Mouse (Mus musculus) frontal cortex, postnatal 14 days (tissue): ENCODE data around the gene Myrip.
"Not testable (repeated sequence)": the region's sequence is repeated elsewhere in the genome, so short reads cannot be mapped to it uniquely, and the experiment has no call there.

Experiments used
- DNase-seq, 2 experiments: peaks; one replicate each; pipeline ENCODE4 v3.0.0; 2022; ENCODE audit warnings: low spot score in 2 of 2

Myrip gene

GRCm38 (mm10) chr9:120301213-120301612, at the start of gene Myrip:
Gene Myrip, plus strand, starts transcription at chr9:120301513.
- not testable (repeated sequence) for DNase-seq

DNA sequence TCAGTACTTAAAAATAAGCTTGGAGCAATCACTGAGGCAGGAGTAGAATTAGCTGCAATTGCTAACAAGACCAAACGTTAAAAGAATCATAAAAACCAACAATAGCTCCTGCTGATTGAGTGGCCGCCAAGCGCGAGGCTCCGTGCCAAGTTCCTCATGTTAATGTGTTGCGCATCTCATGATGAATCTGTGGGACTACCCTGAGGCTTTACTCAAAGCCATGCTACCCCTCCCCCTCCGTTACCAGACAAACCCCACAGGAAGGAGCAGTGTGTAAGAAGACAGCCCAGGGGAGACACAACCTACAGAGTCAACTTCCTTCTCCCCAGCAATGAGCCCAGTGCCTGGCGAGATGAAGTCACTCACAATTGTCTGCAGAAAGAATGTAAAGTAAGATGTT, 41.5 kb upstream of the Myrip start:
- peak in 1 of 2 experiments; percentile 18 for DNase-seq

- DNase-seq = peak; percentile 57 to 58
Observed at GRCm38 (mm10) chr9:120263994-120264393, 37.3 kb upstream of the Myrip start.

DNA sequence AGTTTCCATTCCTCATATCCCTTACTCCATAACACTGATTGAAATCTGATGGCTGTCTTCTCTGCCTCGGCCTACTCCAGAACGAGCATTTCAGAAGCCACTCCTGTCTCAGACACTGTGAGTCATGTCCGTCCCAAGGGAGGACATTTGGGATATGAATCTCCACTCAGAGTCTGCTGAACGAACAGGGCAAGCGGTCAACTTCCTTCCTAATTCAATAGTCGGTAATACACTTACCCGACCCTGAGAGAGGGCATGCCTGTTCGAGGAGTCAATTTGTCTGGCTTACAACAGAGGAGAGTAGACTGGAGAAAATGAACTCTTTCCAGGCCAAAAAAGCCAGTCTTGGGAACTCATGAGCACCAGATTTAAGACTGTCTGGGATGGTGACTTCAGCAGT, 28.2 kb upstream of the Myrip start:
- DNase-seq = no peak

- DNase-seq = no peak
Observed at GRCm38 (mm10) chr9:120275226-120275625, 26.1 kb upstream of the Myrip start.

GRCm38 (mm10) chr9:120281147-120281546, 20.2 kb upstream of the Myrip start:
- peak; percentile 37 to 58 for DNase-seq

GRCm38 (mm10) chr9:120282461-120283047, 18.8 kb upstream of the Myrip start:
- DNase-seq = no peak

- DNase-seq = peak; percentile 27 to 29
Observed at GRCm38 (mm10) chr9:120283556-120283955, 17.8 kb upstream of the Myrip start.

- no peak for DNase-seq
Observed at GRCm38 (mm10) chr9:120288011-120288410, 13.3 kb upstream of the Myrip start.

DNA sequence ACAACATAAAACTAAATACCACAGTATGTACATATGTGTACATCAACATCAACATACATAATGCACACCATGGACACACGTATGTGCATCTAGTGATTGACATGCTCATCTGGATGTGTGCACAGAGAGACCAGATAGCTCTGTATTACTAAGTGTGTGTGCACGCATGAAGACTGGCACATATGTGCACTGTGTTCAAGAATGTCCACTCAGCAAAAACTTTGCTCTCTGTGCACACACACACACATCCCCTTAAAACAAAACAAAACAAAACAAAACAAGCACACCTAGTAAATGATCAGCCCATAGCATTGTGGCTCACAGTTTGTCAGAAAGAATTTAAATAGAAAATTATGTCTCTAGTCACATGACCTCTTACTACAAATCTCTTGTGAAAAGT, 10.9 kb upstream of the Myrip start:
- DNase-seq = no peak

- DNase-seq = no peak
Observed at GRCm38 (mm10) chr9:120292488-120292887, 8.8 kb upstream of the Myrip start.

- DNase-seq = no peak
Observed at GRCm38 (mm10) chr9:120295527-120295926, 5.8 kb upstream of the Myrip start.

- no peak for DNase-seq
Observed at GRCm38 (mm10) chr9:120296938-120297337, 4.4 kb upstream of the Myrip start.

DNA sequence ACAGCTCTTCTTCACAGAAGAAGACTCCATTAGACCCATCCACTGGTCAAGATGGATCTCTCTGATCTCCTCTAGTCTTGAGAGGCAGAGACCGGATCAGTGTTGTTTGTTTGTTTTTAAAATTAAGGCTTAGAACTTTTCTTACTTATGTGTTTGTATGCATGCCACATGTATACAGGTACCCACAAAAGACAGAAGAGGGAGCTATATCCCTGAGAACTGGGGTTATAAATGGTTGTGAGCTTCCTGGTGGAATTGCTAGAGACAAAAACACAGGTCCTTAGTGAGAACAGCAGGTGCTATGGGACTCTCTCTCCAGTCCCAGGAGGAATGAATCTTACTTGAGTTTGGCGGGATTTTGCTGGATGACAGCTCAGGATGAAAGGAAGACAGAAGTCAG, 1.9 kb upstream of the Myrip start:
- DNase-seq = no peak

DNA sequence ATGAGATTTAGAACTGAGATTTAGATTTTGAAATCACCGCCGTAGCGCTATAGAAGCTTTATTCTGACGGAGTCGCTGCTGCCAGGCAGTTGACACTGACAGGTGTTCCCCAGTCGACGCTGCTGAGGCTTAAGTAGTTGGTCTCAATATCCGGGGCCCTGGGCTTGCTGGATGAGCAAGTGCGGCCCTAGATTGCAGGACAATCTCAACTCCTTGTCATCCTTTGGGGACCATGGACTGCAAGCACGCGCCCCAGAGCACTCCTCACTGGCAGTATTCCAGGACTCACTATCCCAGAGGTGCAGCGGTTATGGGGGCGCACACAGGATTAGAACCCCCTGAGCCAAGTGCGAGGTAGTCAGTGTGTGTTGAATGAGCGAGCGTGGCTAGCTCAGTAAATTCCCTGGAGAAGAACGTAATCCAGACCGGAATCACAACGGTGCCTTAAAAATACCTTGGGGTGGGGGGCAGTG, 1.7 kb downstream of the Myrip start:
- peak in 1 of 2 experiments; percentile 30 for DNase-seq

DNA sequence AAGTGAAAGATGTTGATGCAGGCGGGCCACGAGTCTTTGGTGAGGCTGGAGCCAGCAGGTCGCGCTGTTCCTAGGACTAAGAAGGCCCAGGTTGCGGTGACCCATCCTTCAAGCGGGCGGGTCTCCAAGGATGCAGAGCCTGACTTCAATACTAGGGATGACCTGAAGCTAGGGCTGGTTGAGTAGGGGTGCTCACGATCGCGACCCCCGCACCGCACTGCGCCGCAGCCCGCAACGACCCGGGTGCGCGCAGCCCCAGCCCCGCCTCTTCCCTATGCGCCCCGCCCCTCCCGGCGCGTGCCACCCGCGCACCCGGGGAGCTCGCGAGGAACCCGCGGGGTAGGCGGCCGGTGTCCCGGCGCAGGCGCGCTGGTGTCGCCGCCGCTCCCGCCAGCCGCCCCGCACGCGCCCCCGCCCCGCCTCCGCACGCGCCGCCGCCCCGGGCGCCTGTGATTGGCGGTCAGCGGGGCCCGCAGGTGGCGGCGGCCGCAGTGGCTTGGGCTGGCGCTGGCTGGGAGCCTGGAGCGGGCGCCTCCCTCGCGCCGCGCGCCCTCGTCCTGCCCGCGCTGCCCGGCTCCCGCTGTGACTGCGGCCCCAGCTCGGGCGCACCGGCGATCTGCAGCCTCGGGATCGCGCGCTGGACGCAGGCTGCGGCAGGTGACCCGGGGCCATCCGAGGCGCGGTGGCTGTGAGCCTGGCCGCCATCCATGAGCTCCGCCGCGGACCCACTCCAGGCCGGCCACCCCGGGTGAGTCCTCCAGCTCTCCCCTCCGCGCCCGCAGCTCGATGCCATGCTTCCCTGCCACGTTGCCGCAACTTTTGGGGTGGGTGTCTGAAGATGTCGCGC, 2.4 kb downstream of the Myrip start:
- peak; percentile 39 to 64 for DNase-seq

DNA sequence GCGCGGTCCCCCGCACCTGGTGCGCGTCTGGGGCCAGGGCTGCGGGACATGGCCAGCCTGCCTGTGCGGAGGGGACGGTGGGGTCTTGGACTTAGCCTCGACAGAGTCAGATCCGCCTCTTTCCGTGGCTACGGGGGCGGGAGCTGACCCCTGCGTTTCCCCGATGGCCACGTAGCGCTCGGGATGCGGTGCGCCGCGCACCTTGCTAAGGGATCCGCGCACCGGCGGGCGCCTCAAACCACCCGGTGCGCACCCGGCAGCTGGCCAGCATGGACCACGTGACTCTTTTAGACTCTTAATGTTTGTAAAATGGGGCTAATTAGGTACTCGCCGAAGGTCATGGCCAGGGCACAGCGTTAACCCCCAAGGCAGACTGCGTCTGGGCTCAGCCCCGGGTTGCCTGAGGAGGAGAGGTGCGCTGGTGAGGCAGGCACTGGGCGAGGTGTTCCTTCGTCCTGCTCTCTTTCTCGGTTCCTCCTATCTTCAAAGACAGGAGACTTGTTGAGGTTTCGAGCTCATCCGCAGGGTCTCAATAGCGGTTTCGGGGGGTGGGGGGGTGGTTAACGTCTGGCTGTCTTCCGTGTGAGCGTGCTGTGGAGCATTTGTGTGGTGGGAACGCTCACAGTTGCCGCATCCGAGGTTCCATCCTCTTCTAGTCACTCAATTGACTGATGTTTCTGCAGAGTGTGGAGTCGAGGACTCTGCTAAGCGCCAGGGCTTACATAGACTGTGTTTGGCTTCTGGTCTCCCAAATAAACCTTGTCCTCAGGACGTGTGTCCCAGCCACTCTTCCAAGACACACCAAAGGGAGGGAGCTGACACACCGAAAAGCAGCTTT, 3.2 kb downstream of the Myrip start:
- peak in 1 of 2 experiments; percentile 30 for DNase-seq

- DNase-seq = no peak
Observed at GRCm38 (mm10) chr9:120315171-120315570, 13.9 kb downstream of the Myrip start.

DNA sequence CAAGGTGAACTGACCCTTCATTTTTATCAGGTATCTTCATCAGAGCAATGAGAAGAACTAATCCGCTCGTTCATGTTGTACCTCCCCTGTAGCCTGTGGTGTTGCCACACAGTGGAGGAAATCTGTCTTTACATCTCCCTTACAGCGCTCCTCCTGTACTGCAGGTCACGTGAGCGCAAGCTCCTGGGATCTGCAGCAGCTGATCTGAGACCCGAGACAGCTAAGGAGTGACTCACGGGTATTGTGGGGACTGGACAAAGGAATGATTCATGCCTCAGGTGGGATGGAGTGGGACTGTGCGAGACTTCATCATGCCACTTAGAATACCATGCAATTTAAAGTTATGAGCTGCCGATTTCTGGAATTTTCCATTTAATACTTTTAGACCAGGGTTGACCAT, 17.8 kb downstream of the Myrip start:
- DNase-seq = no peak

- DNase-seq = no peak
Observed at GRCm38 (mm10) chr9:120320573-120320972, 19.3 kb downstream of the Myrip start.

GRCm38 (mm10) chr9:120322702-120323426, 21.6 kb downstream of the Myrip start:
- DNase-seq = no peak
